Mouse (Mus musculus) brain, embryonic 14.5 days (tissue): ENCODE data around the gene Olfr218.

Source experiments
- CTCF ChIP-seq: fragments of 200-500 bp; IDR thresholded peaks from 2 replicates; pipeline ENCODE4 v1.5.1; 2012; ENCODE audit warnings: inconsistent platforms, mild to moderate bottlenecking, moderate library complexity, borderline replicate concordance; ENCODE audit not compliant: insufficient read depth, insufficient read length; ENCODE audit errors: extremely low read depth
- POLR2A ChIP-seq: fragments of 200-500 bp; IDR thresholded peaks from 2 replicates; pipeline ENCODE4 v1.6.1; 2012; ENCODE audit warnings: mild to moderate bottlenecking, inconsistent platforms, borderline replicate concordance; ENCODE audit not compliant: poor library complexity, insufficient read depth, insufficient read length, severe bottlenecking; ENCODE audit errors: extremely low read depth

- TF ChIP-seq POLR2A (no peak), CTCF (no peak)
Measured at GRCm38 (mm10) chr1:173216481-173216880, 18.9 kb downstream of the Olfr218 start.
